Mouse (Mus musculus) right cerebral cortex, postnatal 14 days (tissue): ENCODE results near the gene Yjefn3.

Source experiments
- DNase-seq: peaks from one replicate; pipeline ENCODE4 v3.0.0; 2022

Gene Yjefn3

DNA sequence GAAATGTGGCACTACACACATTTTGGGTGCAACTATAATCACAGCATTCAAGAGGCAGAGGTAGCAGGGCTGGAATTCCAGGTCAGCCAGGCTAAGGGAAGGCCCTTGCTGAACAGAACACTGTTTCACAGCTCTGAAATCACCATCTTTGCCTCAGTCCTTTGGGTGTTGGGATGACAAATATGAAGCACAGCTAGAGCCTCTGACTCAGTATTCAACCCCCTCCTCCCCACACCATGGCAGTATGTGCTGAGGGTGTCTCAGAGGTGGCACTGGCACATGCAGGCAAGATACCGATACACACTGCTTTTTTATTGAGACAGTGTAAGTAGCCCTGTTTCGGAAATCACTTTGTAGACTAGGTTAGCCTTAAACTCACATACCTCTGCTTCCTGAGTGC lies 3.7 kb upstream of the Yjefn3 start:
- no peak for DNase-seq

- no peak for DNase-seq
Measured at GRCm38 (mm10) chr8:69904096-69904495, 1.6 kb upstream of the Yjefn3 start.

DNA sequence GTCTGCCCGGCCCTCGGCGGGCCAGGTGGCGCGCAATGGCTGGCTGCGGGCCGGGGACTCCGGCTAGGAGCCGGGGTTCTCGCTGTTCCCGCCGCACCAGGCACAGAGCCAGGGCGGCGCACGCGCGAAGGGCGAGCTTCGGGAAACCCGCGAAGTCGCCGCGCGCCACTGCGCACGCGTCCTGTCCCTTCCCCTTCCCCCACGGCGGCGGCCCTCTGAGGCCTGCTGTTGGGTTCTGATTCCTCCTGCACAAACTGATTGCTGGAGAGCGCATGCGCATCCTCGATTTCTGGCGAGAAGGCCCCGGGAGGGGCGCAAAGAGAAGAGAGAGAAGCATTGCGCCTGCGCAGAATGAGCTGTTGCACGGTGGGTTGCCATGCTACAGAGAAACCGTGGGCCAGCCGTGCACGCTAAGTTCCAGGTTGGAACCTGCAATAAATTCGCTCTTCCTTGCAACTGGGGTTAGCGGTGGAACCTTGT lies 591 bp upstream of the Yjefn3 start:
- DNase-seq: peak; percentile 99

DNA sequence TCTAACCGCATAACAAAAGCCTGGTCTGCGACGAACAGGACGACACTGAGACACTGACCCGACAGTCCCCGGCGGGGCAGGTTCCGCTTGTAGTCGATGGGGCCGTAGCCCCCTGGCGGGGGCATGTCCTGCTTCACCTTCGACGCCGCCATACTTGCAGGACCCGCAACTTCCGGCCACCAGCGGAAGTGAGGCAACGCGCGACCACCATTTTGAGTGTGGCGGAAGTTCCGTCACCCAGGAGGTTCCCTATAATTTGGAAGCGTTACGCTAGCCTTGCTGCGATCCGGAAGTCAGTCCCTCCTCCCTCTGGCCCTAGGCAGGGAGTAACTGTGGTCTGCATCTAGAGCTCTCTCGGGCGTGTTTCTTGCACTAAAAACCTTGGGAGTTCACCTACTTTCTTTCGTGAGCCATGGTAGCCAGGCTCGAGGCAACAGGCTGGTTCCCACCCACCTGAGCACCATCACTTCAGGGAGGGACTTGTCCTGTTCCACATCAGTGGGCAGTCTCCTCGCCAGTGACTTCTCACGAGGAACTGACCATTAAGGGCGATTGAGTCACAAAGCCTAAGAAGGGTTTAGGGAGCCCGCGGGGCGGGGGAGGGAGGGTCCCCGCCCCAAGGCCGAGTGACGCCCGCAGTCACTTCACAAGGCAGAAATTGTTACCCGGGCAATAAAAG lies 889 bp downstream of the Yjefn3 start:
- peak; percentile 94 for DNase-seq

GRCm38 (mm10) chr8:69900895-69901451 lies 1.5 kb downstream of the Yjefn3 start:
- no peak for DNase-seq

DNA sequence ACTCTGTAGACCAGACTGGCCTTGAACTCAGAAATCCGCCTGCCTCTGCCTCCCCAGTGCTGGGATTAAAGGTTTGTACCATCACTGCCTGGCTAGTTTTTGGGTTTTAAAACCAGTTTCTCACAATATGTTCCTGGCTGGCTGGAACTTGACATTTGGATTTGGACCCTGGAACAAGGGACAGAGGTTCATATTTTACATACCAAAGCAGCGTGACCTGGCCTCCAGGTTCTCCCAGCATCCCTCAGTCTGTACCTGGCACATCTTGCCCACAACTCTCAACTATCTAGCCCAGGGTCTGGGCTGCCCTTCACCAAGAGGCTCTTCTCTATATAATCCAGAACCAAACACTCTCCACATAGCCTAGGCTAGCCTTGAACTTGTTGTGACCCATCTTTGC lies 2.6 kb downstream of the Yjefn3 start:
- DNase-seq: no peak

- DNase-seq: no peak
Measured at GRCm38 (mm10) chr8:69897857-69898256, 4.7 kb downstream of the Yjefn3 start.

DNA sequence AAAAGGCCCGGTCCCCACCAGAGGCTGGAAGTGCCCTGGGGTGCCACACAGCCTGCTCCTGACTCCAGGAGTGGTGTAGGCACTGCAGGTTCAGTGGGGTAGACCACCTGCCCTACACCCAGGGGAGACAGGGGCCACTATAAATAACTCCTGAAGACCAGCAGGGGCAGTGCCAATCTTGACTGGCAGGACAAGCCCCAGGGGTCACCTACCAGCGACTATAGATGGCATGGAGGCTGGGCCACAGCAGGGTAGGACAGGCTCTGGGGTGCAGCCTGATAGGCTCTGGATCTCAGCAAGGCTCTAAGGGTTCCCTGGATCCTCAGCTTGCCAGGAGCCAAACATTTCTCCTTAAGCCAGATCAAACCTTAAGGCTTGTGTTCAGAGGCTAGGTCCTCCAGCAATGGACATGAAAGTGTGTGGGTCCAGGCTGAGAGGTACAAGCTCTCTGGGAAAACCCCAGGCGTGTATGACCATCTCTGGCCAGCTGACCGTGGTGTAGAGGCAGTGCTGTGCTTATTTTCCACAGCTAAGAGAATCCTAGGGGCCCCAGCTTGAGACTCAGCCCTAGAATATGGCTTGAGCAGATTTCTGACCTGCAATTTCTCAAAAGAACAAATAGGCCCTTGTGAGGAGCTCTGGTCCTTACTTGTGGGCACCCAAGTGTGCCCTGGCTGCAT lies 6.6 kb downstream of the Yjefn3 start:
- no peak for DNase-seq

DNA sequence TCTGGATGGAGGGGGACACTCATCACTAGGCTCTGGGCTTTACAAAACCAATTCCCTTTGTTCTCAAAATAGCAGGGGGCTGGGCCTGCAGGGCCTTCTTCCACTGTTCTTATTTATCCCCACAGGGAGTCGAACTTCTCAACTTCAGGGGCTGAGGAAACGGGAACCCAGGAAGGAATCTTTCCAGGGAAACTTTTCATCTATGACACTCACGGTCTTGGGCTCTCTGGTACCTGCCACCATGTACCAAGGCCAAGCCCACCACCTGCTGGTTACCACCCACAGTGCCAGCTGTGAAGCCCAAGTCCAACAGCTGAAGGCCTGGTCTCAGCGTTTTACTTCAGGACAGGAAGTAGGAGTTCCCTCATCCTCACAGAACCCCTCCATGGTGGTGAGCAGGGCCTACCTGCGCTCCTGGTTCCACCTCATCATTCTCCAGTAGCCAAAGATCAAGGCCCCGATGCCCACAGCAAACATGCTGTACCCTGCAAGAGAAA lies 7.6 kb downstream of the Yjefn3 start:
- DNase-seq: no peak

DNA sequence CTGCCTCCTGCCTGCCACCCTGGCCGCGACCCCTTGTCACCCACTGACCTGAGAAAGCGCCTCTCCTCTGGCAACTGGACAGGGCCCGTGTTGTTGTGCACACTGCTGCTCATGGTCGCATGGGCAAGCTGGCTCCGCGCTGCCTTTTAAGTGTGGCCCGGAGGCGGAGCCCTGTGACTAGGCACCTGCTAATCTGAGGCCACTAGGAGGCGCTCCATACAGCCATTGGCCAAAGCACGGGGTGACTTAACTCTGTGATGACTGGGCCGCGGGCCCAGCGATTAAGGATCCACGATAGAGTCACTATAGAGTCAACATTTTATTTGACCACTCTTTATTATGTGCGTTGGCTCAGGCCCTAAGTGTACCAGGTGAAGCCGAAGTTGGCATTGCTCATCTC lies 8.6 kb downstream of the Yjefn3 start:
- peak; percentile 74 for DNase-seq

DNA sequence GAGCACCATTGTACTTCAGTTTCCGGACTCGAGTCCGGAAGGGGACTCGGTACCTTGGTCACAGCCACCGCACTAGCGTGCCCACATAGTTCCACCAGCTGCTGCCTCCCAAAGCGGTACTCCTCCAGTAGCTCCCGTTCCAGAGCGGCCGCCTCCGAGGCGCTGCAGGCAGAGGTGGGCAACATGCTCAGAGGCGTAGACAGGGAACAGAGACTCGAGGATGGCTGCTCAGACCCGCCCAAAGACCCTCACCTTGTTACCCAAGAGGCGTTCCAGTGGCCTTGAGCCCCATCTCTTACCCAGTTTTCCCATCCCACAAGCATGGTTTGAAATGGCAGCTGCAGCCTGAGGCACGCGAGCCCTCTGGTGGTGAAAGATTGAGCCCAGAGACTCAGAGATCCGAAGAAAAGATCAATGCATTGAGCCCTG lies 11.7 kb downstream of the Yjefn3 start:
- peak; percentile 70 for DNase-seq

- DNase-seq: no peak
Measured at GRCm38 (mm10) chr8:69888902-69889301, 13.6 kb downstream of the Yjefn3 start.

DNA sequence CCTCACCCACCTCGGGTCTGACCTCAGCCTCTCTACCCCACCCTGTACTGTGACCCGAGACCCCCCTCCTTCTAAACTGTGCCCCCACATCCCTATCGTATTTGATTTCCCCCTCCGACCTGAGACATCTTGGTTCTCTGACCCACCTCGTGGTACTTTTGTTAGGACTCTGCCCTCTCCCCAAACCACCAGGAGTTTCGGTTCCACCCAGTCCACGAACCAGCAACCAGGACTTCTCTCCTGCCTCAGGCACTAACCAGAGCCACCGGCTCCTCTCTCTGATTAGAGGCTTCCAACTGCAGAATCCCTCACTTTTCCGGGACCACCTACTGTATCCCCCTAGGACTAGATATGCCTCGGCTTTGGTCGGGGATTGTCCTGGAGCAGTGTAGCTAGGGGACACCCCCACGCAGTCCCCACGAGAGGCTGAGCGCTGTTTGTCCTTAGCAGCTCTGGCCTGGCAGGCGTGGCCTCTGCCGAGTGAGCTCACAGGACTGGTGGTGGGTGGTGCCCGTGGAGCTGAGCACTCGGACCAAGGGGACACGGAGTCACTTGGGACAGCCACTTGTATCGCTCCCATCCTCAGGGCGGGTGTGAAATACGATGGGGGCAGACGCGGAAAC lies 14.2 kb downstream of the Yjefn3 start:
- no peak for DNase-seq

DNA sequence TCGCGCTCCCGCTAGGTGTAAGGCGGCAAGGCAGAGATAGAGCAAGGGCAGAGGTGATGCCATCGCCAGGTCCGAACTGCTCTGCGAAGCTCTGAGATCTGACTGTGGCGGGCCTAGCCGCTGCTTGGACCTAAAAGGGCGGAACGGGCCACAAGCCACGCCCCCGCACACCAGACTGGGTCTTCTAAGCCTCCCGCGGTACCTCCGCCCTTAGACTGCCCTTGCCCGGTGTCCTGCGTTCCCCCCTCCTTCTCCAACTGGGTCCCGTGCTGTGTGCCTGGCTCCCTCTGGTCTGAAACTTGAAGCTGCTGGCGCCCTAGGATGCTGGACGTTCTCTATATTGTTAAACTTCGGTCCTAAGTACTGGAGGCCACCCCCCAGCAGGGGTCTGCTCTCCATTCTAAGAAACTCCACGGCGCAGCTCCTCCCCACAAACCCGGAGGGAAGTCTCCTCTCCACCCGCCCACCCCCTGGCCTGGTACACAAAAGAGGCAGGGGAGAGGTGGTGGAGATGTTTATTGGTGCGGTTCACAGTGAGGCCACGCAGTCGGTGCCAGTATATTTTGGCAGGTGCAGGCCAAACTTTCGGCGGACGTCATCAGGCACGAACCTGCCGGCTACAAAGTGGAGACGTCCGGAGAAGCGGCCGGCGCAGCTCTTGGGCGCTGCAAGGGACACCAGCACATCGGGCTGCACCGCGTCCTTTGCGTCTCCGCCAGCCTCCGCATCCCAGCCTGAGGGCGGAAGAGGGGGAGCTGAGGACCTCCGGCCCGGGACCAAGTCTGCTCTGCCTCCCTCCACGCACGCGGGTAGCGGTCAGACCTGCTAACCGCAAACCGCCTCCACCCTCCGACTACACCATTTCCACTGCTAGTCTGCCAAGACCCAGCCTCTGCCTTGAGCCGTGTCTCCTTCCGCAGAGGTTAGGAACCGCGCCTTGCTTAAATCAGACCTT lies 14.9 kb downstream of the Yjefn3 start, which contains the start of gene Cilp2:
Gene Cilp2 (minus strand): TSS at position 399 of the 955 bp plus-strand sequence.
- DNase-seq: no peak

DNA sequence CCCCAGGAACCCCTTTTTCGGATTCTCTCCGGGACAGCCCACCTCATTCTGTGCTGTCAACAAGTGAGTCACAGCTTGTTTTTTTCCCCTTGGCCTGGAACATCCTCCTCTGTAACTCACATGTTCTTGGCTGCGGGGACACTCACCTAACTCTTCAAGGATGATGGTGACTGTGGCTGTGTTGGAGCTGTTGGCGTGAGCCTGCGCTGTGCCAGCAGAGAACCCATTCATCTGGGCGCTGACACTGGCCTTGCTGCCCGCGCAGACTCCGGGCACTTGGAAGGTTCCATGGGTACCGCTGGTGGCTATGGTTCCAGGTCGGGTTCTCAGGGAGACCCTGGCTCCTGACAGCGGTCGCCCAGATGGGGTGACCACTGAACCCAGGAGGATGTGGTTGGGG lies 18.4 kb downstream of the Yjefn3 start:
- no peak for DNase-seq

GRCm38 (mm10) chr8:69882833-69883600 lies 19.5 kb downstream of the Yjefn3 start:
- no peak for DNase-seq

DNA sequence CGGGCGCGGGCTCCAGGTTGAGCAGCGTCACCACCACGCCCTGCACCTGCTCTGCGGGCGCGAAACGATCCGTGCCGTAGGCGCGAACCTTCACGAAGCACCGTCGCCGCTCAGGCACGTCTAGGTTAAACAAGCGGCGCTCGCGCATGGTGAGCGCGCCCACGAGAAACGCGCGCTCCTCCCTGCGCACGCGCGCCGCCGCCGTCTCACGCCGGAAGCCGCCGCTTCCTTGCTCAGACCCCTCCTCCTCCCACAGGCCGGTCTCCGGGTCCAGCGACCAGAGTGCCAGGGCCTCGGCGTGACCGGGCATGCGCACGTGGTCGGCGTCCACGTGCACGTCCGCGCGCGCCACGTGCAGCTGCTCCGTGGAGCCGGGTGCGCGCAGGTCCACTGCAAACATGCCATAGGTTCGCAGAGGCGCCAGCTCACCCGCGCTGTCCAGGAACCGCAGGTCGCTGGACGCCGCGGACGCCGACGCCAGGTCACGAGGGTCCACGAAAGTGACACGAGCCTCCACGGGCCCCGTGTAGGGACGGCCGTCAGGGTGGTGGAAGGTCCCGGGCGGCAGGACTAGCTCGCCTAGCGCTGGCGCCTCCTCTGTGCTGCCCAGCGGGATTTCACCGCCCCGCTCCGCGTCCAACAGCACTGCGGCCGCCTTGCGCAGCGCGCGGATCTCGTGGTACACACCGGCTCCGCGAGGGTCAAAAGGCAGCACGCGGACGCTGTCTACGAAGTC lies 20.3 kb downstream of the Yjefn3 start:
- peak; percentile 75 for DNase-seq

- no peak for DNase-seq
Measured at GRCm38 (mm10) chr8:69881261-69881865, 21.1 kb downstream of the Yjefn3 start.

DNA sequence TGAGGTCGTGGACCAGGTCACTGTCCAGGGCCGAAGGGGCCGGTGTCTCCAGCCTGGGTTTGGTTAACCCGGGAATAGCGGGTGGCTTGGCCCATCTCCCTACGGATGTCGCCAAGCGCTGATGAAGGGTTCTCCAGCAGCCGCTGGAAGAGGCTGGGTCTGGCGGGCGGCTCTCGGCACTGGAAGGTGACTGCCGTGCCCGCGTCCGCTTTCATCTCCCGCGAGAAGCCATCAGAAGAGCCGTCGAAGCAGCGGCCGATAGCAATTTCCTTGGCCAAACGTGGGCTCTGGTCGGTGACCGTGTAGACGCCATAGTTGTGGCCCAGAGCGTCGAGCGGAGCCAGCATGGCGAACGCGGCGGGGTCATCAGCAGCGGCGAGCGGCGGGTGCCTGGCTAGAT lies 21.7 kb downstream of the Yjefn3 start:
- no peak for DNase-seq

- no peak for DNase-seq
Measured at GRCm38 (mm10) chr8:69879678-69880077, 22.8 kb downstream of the Yjefn3 start.
